Mouse (Mus musculus) cerebellum, adult (tissue): ENCODE results near the gene Ppp2r5e.
"Not testable (repeated sequence)": the region's sequence is repeated elsewhere in the genome, so short reads cannot be mapped to it uniquely, and the experiment has no call there.

Experiments
- ATAC-seq: cut with Nextera tagmentation; 2 replicates; pipeline ENCODE4 v1.9.2; 2017; ENCODE audit warnings: mild to moderate bottlenecking, moderate library complexity, mixed read lengths; ENCODE audit not compliant: insufficient number of reproducible peaks, low FRiP score, low TSS enrichment

The Ppp2r5e gene

GRCm38 (mm10) chr12:75495636-75496035 lies 100.4 kb downstream of the Ppp2r5e start:
- no peak for ATAC-seq

GRCm38 (mm10) chr12:75494643-75495042 lies 101.4 kb downstream of the Ppp2r5e start:
- ATAC-seq: no peak

DNA sequence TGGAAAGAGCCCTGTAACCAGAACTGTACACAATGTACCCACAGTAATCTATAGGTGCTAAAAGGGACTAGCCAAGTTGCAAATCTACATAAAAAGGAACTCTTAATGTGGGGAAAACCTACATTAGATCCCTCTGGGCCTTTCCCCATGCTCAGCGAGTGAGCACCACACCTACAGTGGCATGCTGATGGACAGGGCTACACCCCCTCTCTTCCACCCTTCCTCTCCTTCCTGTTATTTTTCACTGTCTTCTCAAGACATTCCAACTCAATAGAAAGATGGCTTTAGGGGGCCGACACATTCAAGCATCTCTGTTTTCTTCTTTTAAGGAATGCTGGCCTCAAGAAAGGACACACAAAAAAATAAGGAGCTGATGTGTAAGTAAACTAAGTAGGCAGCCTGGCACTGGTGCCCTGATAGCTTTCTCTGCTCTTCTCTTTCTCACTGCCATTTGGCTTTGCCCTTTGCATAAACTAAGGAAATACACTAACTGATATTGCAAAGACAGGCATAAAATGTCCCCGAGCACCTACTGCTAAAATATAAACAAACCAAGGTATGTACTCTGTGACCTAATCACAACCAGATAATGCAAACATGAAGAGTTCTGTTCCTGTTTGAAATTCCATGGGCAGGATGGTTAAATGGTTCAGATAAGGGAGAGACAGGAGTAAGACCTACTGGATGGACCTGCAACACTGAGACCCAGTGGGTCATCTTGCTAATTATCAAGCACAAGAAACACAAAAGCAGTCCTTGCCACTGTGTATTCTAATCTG lies 103.3 kb downstream of the Ppp2r5e start:
- no peak for ATAC-seq

DNA sequence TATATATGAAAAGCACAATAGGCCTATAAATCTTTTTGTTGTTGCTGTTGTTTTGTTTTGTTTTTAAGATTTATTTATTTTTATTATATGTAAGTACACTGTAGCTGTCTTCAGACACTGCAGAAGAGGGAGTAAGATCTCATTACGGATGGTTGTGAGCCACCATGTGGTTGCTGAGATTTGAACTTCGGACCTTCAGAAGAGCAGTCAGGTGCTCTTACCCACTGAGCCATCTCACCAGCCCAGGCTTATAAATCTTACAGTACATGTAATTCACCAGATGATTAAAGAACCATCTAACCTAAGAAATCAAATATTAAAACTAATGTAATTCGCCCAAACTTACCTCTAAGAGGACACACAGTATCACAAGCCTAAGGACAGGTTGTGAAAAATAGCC lies 103.9 kb downstream of the Ppp2r5e start:
- ATAC-seq: not testable (repeated sequence)

- no peak for ATAC-seq
Observed at GRCm38 (mm10) chr12:75487500-75487899, 108.5 kb downstream of the Ppp2r5e start.

- no peak for ATAC-seq
Observed at GRCm38 (mm10) chr12:75486568-75487286, 109.3 kb downstream of the Ppp2r5e start.

- ATAC-seq: no peak
Observed at GRCm38 (mm10) chr12:75482781-75483180, 113.3 kb downstream of the Ppp2r5e start.

DNA sequence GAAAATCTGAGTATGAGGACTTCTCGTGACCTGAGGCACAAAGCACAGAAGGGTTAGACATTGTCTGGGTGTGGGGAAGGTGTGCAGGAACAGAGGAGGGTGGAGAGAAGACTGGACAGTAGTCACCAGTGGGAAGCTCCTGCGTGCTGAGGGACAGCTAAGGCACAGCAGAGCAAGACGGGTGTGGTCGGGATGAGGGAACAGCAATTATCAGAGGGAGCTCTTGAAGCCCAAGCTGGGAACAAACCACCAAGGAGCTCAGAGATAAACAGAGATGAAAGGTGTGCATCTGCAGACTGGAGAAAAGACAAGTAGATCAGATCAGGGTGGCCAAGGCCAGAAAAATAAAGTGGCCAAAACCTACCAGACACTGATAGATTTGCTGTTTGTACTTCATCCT lies 114.0 kb downstream of the Ppp2r5e start:
- ATAC-seq: no peak

DNA sequence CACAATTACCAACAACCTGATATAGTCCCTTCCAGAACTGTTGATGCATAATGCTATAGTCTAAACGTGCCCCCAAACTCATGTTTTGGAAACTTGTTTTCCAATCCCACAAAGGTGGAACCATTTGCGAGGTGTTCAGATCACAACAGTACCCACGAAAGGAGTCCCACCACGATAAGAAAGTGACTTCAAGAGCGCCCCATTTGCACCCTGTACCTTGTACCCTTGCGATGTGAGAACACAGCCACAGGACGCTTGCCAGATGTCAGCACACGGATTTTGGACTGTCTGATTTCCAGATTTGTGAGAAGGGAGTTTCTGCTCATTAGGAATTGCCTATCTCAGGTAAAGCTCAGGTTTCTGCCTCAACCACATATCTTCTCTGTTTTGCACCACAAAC lies 116.0 kb downstream of the Ppp2r5e start:
- no peak for ATAC-seq

- no peak for ATAC-seq
Observed at GRCm38 (mm10) chr12:75479375-75479898, 116.6 kb downstream of the Ppp2r5e start.

DNA sequence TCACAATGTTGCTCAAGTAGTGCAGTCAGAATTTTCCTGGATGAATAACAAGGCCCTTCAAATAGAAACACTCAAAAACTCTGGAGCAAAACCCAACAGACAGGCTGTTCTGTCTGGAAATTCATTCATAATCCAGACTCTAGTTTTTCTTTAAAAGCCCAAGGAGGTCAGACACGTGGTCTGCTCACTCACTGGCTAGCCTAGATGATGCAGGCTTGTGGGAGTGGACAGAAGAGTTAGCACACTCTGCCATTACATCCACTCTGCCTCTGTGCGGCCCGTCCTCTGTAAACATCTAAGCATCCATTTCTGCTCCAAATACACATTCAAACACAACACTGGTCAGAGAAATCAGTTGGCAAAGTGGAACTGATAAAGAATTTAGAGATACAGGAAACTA lies 117.4 kb downstream of the Ppp2r5e start:
- ATAC-seq: no peak

DNA sequence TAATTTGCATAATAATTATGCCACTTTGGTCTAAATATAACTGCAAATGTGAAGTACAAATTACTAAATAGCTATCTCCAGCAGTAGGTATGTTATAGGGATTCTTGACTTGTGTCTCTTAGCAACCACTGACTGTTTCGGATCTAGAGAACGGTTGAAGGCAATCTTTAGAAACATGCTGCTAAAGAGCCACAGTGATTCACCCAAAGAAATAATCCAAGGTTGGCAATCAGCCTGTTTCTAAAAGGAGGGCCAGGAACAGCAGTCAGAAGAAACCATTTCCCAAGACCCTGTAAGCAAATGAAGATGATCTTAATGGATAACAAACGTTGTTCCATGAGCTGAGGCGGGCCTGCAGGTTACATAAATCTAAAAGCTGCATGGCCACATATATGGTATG lies 117.9 kb downstream of the Ppp2r5e start:
- ATAC-seq: no peak

- no peak for ATAC-seq
Observed at GRCm38 (mm10) chr12:75473021-75473420, 123.0 kb downstream of the Ppp2r5e start.

- no peak for ATAC-seq
Observed at GRCm38 (mm10) chr12:75472107-75472506, 123.9 kb downstream of the Ppp2r5e start.

DNA sequence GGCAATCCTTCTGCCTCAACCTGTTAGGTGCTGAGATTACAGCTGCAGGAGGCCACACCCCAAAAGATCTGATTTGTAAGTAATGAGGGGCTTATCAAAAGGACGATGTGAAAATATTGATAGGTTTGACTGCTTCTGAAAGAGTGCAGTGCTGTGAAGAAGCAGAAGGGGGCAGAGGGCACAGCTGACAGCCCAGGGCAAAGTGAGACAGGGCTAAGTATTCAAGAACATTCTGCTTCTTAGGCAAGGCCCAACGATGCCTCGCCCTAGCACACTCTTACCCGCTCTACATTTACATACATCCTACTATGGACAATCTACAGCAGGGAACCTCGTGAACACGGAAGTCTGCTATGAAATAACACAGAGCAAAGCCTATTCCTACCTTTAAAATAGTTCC lies 128.2 kb downstream of the Ppp2r5e start:
- no peak for ATAC-seq

GRCm38 (mm10) chr12:75467127-75467526 lies 128.9 kb downstream of the Ppp2r5e start:
- no peak for ATAC-seq

- no peak for ATAC-seq
Observed at GRCm38 (mm10) chr12:75466206-75466605, 129.8 kb downstream of the Ppp2r5e start.

DNA sequence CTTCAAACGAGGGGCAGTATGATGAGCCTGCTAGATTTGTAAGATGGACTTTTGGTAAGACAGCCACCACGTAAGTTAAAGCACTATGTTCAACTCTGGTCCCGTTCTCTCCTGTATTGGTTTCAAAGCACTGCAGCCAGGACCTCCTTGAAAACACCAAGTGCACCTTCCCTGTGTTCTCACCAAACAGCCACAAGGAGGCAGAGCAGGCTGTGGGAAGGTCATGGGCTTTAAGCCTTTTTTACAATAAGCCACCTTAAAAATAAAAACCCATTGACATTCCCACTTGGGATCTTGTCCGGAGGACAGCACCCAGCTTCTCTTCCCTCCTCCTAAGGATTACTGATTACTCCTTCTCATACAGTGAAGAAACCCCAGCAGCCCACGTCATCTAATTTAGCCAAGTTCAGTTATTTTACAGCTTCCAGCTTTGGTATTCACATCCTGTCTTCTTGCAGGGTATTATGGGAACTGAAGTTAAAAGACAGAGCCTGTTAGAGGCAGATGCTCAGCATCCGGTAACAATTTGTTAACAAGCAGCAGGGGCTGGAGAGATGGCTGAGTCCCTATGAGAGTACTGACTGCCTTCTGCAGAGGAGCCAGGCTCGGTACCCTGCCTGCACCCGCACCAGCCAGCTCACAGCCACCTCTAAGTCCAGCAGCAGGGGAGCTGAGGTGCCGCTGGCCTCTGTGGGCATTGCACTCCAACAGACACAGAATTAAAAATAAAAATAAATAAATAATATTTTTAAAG lies 131.9 kb downstream of the Ppp2r5e start:
- peak; percentile 26; the same call in 1 of the 2 replicates for ATAC-seq

DNA sequence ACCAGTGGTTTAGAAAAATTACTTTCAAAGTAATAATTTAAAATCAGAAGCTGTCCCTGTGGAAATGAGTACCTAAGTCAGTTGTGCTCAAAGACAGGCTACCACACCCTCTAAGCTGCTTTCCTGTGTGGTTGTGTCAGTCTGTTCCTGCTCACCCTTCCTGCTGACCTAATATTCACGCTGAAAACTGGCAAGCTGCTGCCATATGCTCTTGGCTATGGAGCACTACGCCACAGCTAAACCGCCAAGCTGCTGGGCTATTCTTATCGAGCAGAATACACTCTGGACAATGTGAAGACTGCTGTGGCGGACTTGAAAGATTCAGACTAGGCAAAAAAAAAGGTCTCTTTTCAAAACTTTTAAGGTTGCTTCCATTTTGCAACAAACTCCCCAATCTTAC lies 135.5 kb downstream of the Ppp2r5e start:
- peak; percentile 93 for ATAC-seq

DNA sequence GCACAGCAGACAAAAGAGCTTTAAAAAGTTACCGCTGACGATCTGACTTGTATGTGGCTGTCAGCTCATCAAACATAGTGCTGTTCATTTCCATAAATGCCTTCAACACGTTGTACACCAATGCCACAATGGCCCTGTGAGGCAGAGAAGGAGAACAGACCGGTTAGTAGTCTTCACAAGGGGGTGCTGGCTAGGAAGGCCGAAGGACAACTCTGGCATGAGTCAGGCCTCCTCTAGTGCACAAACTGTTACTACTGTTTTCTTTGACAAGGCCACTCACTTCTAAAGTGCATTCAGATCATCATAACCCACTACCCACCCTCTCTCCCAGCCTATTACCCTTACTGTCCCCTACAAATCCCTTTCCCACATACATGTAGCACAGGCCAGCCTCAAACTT lies 136.4 kb downstream of the Ppp2r5e start:
- ATAC-seq: no peak

DNA sequence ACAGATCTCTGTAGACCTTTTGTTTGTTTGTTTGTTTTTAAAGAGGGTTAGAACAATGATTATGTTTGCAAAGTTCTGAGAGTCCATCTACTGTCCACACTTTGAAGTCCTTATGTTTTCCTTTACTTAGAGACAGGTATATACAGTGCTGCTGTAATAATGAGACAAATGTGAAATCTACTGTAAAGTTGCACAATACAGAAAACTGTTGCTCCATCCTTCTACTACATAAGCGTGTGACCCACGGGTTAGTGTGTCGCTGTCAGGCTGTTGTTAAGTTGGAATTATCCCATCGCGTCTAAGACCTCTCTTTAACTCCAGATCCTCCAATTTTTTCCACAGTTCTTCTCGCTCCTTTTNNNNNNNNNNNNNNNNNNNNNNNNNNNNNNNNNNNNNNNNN lies 142.6 kb downstream of the Ppp2r5e start:
- no peak for ATAC-seq
